Mouse (Mus musculus) Patski (cell line): Measurements from ENCODE around the gene Sec31a. TPM values are rescaled to one million over a fixed set of nuclear protein-coding genes. Genes with fewer than 3 reads are reported as not detected.

Source experiments
- ATAC-seq: fragments of 100-300 bp; one replicate; pipeline ENCODE4 v1.8.0; 2021
- CTCF ChIA-PET: fragments of 350-600 bp; sonication (Branson Sonifier 250); formaldehyde crosslinking; loops from one replicate; lab custom pipeline; 2022; ENCODE audit warnings: inconsistent platforms; lab: Charles Lee
- POLR2A ChIA-PET: fragments of 350-600 bp; sonication (Branson Sonifier 250); formaldehyde crosslinking; loops from one replicate; lab custom pipeline; 2022; ENCODE audit warnings: antibody characterized with exemption, inconsistent platforms; lab: Charles Lee
- DNase-seq: peaks from one replicate; pipeline ENCODE4 v3.0.0-alpha.2; 2011; ENCODE audit warnings: low read depth, low spot score
- H3K27me3 ChIP-seq: fragments of 371-371 bp; one replicate; pipeline ENCODE4 v1.5.1; 2021
- CTCF ChIP-seq: fragments of 100-300 bp; IDR thresholded peaks from one replicate; pipeline ENCODE4 v1.5.1; 2021
- in situ Hi-C: fragments of 300-500 bp; cut with MboI; formaldehyde crosslinking; loops from 3 replicates; pipeline ENCODE4 v1.11.1; 2018; ENCODE audit warnings: low pct_unique_long_range_greater_than_20kb, mixed read lengths
- polyA plus RNA-seq: library from polyadenylated mRNA; unstranded; gene quantifications from one replicate; pipeline ENCODE4 v1.2.3, GENCODE M21; 2021

Gene Sec31a
- polyA plus RNA-seq, 1 experiment from 2014 or later = 223 TPM

DNA sequence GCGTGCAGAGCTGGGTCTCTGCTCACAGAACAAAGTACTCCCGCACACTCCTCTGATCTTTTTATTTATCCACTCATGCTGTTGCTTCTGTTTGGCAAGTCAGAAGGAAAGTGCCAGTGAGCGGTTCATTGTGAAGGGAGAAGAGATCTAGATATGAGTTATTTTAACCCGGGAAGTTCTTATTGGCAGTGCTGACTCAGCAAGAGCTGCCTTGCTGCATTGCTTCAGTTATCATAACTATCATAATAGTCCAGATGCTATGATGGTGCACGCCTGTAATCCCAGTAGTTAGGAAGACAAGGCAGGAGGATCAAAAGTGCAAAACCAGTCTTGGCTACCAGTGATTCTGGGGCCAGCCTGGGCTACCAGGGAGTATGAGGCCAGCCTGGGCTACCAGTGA, 103.6 kb downstream of the Sec31a start:
- ChIA-PET POLR2A (no interaction called here), CTCF (no interaction called here)
- DNase-seq = no peak
- peaks cover 25% of the 10 kb centered on the region for H3K27me3 ChIP-seq
- in situ Hi-C loops = no loop called here
- no peak for ATAC-seq
- no peak for TF ChIP-seq CTCF

Other genes starting within 250 kb of the Sec31a start
- 11.8 TPM for gene Lin54, start 84.4 kb upstream of the Sec31a start, polyA plus RNA-seq
- gene Cops4, start 102.1 kb upstream of the Sec31a start, polyA plus RNA-seq = 132 TPM
- 92.7 TPM for gene Plac8, start 156.0 kb upstream of the Sec31a start, polyA plus RNA-seq